Mouse (Mus musculus): Measurements from ENCODE around the gene Vps53.

DNA sequence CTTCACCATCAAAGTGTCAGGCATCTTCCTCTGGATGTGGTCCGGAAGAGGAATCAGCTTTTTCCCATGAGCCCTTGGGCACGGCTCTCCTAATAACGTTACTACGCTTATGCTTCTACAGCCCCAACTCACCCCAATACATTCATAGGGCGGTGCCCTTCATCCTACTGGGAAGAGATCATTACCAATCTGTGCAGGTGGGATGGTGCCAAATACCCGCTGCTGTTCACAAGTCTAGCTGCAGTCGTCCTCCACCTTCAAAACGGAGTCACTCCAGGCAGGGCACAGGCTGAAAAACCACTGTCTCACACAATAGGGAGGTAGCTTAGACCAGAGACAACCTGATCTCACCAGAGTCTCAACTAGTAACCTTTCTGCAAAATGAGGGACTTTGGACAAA lies 144.3 kb downstream of the Vps53 start:
- TF ChIP-seq POLR2A (IDR thresholded peaks at IDR 0.05; ENCODE audit: borderline replicate concordance, extremely low read depth, low read depth, low read length) (no peak), CTCF (IDR thresholded peaks at IDR 0.05; ENCODE audit: insufficient read depth, low read length) (no peak)

All from lung, adult 2 months (tissue).